Mouse (Mus musculus): ENCODE data around the gene Rbm42.

The Rbm42 gene

DNA sequence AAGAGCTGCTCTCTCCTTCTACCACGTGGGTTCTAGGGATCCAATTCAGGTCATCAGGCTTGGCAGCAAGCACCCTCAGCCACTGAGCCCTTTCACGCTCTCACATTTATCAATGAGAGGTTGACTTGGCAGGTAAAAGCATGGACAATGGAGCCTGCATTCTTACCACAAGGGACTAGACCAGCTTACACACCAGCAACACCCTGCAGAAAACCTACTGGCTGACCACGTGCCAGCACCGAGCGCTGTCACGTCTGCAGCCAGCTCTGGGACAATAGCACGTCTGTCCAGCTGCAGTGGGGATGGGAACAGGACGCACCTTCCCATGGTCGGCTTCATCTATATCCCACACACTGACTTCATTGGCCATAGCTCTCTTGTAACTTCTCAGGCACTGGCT is 31.5 kb downstream of the Rbm42 start:
- in situ Hi-C loops (cut with MboI, MseI): loop anchor here (5.0 kb wide), 1 partner anchor 126 kb away; the partner anchor contains the start of gene Prodh2

DNA sequence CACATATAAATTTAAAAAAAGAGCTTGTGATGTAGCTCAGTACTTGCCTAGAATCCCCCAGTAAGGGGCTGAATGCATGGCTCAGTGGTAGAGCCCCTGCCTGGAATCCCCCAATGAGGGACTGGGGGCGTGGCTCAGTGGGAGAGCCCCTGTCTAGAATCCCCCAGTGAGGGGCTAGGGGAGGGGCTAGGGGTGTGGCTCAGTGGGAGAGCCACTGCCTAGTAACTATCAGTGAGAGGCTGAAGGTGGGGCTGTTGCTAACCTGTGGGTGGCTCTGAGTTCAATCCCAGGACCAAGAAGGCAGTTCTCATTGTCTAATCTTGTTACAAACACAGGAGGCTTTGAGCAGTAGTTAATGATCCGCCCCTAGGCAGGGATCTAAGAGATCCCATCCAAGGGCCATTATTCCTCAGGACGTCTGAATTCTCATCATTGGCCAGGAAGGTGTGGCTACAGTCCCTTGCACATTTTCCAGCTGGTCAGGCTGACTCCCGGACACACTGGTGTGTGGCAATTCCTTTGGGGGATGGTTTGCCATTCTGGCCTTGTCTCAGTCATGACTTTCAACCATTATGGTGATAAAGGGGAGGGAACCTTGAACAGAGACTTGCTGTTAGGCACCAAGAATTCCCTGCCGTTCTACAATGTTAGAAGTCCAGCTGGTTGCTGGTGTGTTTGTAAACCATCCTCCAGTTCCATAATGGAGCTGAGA is 34.9 kb downstream of the Rbm42 start:
- in situ Hi-C loops (cut with MboI, MseI): loop anchor here (5.0 kb wide), 1 partner anchor 123 kb away; the partner anchor contains the start of gene Prodh2

DNA sequence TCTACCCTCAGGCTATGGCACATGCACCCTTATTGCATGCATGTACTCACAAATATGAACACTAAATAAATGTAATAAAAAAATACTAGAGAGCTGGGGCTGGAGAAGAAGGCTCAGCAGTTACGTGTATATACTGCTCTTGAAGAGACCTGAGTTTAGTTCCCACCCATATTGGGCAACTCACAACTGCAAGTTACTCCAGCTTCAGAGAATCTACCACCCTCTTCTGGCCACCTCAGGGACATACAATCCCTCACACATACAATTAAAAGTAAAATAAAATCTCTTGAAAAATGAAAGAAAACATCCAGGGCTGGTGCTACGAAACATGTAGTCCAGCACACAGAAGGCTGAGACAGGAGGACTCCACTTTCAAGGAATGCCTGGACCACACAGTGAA is 35.7 kb downstream of the Rbm42 start:
- in situ Hi-C loops (cut with MboI, MseI): no loop called here

DNA sequence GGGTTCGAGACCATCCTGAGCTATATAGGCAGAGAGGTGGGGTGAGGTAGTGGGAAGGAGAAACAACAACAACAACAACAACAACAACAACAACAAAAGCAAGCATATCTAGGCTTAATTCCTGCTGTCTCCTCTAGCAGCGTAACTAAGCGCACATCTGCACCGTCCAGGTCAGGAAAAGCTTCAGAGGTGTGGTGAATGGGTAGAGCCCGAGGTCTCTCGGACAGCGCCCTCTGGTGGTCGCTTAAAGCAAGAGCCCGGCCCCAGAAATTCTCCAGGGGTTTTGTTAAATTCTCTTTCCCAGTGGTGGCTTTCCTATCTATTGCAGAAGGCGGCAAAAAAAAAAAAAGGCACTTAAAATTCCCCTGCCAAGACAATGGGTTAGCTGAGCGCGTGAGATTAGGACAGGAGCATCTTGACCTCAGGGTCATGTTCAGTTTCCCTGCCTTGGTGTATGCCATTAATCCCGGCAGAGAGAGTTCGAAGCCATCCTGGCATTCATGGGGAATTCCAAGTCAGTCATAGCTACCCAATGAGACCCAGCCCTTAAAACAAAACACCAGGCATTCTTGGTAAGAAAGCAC is 36.5 kb downstream of the Rbm42 start:
- in situ Hi-C loops (cut with MboI, MseI): no loop called here

DNA sequence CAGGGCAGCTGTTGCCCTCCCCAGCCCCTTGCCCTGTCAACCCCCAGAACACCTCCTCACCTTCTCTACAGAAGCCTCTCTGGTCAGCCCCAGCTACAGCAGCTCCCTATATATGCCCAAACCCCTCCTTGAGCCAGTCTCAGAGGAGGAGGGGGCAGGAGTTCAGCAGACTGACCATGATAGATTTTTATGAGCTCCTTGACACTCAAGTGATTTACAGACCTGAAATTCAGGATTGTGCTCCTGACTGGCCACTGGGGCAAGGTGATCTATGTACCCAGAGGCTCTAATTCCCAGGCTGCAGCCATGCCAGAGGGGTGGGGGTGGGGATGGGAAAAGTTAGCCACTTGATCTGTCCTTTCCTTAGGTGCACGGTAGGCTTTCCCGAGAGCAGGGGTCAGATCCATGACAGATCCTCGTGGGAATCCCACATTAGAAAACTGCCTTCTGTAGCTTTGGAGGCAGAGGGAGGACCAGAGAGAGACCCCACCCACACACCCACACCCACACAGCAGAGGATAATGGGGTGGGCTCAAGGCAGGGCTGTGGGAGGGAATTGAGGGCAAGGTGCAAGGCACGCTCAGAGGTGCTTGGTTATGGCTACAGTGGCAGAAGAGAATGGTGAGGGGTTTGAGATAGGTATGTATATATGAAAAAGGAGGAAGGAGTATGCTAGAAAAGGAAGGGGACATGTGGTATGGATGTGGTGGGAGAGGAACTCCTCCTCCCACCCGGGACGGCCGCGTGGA is 37.3 kb downstream of the Rbm42 start, which contains the start of gene Upk1a:
Upk1a (minus strand) TSS at position 194 of the 749 bp plus-strand sequence.
- in situ Hi-C loops (cut with MboI, MseI): no loop called here

DNA sequence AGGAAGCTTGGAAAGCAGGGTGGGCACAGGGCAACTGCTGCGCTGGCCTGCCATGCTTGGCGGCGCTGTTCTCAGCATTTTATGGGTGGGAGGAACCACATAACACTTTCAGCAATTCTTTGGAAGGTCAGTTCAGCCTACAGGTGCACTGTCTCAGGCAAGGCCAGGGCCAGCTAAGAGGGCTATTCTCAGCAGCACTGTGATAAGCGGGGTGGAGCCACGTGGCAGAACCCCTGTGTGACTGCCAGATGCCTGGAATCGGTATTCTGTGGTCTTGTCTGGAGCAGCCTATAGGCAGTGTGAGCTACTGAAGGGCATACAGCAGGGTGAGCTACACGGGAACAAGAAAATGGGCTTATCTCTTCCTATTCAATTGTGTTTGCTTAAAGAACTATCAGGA is 40.1 kb downstream of the Rbm42 start:
- in situ Hi-C loops (cut with MboI, MseI): no loop called here

DNA sequence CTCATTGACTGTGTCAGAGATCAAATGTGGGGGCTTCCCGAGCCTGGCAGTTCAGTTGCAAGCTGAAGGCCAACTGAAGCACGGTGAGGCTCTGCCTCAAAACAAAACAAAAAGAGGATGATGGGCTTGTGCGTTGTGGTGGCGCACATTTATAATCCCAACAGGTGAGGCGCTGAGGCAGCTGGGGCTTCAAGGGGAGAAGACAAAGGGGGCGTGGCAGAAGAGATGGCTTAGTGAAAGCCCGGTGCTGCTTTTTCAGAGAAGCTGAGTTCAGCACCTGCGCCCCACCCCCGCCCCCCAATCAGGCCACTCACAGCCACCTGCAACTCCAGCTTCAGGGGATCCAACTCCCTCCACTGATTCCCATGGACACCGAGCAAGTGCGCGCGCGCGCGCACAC is 41.6 kb downstream of the Rbm42 start:
- in situ Hi-C loops (cut with MboI, MseI): no loop called here

DNA sequence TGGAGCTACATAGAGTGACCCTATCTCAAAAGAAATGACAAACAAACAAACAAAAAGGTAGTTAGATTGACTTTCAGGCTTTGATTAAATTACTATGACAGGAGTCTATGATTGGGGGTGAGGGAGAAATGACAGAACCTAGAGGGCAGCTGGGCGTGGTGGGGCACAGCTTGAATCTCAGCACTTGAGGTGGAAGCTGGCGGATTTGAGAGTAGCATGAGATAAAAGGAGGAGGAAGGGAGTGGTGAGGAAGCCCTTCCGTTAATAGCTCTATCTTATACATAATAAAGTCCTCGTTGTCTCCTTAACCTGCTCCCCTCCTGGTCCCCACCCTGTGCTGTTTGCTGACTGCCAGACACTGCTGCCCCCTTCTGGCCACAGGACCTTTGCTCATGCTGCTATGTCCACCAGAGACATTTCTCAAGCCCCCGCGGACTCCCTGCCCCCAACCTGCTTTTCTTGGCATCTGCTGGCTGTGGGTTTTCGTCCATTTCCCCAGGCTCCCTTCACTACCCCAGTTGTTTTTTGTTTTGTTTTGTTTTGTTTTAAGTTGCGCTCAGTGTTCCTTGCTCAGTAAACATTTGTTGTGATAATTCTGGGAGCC is 42.3 kb downstream of the Rbm42 start:
- in situ Hi-C loops (cut with MboI, MseI): no loop called here

DNA sequence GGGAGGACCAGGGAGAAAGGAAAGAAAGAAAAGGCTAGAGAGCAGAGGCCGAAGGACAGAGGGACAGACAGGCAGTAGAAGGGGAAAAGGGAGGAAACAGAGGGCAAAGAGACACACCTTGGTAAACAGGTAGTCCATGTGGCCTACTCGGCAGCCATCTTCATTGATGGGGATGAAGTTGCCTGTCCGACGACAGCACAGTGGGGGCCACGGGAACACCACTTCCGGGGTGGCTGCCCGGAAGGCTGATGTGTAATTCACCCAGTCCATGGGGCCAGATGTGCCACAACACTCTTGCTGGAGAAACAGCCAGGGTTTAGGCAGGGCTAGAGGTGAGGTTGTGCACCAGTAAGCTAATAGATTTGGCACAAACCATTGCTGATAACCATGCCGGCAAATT is 45.2 kb downstream of the Rbm42 start:
- in situ Hi-C loops (cut with MboI, MseI): no loop called here

DNA sequence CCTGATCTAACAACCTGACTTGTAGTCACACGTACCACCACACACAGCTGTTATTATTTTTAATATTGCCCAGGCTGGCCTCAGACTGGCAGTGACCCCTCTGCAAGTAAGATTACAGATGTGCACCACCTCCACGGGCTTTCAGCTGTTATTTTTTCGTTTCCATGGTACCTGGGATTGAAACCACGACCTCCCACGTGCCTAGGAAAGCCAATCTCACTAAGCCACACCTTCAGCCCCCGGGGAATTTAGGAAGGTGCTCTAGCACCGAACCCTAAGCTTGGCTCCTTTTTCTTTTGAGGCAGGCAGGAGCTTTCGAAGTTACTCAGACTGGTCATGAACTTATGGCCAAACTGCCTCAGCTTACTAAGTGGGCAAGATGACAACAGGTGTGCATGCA is 45.7 kb downstream of the Rbm42 start:
- in situ Hi-C loops (cut with MboI, MseI): no loop called here

DNA sequence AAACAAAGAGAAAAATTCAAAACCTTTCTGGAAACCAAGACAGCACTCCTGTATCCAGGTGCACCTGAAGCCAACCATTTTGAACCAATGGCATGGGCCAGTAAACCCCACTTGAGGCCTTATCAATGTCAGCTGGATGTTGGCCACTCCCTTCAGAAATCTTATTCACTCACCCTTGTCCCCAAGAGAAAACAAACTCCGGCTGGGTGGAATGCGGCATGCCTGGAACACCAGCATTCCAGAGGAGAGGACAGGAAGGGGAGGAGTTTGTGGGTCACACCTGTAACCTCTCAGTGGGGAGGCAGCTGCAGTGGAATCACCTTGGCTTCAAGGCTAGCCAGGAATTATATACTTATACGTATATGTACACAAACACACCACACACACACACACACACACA is 47.5 kb downstream of the Rbm42 start:
- in situ Hi-C loops (cut with MboI, MseI): no loop called here

DNA sequence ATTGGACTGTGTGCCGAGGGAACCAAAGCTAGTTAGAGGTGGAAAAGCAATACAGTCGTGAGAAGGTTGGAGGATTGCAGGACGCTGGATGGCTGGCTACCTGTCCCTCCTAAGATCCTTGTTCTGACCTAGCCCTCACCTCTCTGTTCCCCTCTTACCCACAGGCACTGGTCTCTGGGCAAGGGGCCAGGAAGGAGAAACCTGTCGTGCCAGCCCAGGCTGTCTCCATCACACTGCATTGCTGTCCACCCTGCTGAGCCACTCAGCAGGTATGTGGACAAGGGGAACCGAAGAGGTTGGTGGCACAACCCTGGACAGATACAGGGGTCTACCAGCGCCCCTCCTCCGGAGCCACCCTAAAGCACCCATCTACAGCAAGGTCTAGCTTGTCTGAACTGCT is 49.5 kb downstream of the Rbm42 start:
- in situ Hi-C loops (cut with MboI, MseI): no loop called here

DNA sequence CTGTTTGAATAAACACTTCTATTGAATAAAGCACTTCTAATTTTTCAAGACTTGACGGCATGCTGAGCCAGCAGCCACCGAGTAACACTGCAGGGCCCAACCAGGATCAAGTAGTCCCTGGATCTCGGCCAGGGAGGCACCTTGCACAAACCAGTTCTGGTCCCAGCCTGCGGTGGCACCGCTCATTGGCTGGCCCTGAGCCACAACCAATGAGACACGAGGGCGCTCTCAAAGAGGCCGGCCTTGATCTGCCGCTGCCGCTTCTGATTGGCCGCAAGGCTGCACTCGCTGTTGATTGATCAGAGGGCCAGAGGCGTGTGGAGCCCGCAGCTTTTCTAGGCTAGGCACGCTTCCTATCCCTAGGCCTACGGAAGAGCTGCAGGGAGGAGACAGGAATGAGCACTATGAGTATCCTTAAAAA is 50.2 kb downstream of the Rbm42 start:
- in situ Hi-C loops (cut with MboI, MseI): loop anchor here (5.0 kb wide), 1 partner anchor 1793 kb away; the partner anchor contains the start of gene Hnrnpl

DNA sequence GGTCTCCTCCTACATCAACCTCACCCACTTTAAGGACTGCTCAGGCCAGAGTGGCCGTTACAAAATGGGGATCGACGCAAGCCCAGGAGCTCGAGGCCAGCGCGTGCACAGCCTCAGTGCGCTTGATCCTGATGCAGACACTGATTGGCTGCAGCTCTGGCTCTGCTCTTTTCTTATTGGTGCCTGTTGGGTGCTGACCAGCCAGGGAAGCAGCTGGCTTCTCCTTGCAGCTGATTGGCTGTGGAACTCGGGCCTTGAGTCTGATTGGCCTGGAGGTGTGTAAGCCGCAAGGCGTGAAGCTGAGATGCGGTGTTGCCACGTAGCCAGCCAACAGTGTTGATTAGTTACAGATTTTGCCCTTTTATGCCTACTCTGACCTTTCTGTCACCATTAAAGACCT is 51.3 kb downstream of the Rbm42 start, which contains the start of gene Zbtb32:
Zbtb32 (minus strand) TSS at position 124 of the 400 bp plus-strand sequence.
- in situ Hi-C loops (cut with MboI, MseI): loop anchor here (5.0 kb wide), 1 partner anchor 1791 kb away; the partner anchor contains the start of gene Hnrnpl

DNA sequence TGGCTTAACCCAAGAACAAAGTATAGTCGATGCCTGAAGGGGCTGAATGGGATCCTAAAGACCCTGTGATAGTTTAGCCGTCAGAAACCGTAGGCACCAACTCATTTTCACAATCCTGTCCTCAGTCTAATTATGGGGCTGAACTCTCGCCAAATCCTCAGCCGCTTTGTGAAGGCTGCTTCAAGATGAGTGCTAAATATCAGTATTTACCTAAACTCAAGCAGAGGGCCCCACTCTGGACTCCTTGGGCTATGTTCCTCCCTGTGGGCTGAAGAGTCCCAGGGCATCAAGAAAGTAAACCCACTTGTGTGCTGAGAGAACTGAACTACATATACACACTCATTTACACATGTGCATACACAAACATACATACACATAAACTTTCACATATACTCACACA is 53.3 kb downstream of the Rbm42 start:
- in situ Hi-C loops (cut with MboI, MseI): loop anchor here (5.0 kb wide), 1 partner anchor 1790 kb away; the partner anchor contains the start of gene Hnrnpl

DNA sequence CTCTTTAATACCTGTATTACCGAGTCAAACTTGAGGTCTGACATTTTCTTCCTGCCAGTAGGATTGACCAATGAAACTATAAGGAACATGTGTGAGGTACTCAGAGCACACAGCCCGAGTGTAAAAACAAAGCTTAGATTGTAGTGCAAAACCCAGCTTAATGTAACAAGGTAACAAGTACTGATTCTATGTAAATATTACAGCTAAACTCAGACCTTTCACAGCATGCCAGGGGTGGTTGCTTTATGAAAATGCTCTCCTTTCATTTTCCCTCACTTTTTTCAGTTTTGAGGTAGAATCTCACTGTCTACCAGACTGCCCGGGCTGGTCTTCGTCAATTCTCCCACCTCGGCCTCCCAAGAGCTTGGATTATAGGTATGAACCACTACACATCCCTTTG is 54.0 kb downstream of the Rbm42 start:
- in situ Hi-C loops (cut with MboI, MseI): loop anchor here (5.0 kb wide), 1 partner anchor 1789 kb away; the partner anchor contains the start of gene Hnrnpl

DNA sequence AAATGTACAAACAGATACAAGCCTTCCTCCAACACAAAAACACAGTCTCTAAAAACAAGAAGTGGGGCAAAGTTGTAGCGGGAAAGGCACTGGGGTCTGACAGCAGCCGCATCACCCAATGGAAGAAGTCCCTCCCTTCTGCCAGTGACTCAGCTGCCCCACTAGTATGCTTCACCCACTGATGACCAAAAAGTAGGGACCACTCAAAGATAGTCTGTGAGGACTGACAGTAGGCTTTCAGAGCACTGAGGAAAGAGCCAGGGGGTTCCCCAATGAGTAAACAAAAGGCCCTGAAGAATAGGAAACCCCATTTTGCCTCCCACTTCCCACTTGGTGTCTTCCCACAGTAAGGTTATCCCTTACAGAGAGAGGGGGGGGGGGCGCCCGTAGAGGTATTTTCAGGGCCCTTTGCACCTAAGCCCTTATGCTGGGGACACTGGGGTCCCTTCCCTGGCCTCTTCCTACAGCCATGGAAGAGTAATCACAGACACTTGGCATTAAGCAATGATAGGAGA is 55.5 kb downstream of the Rbm42 start:
- in situ Hi-C loops (cut with MboI, MseI): loop anchor here (5.0 kb wide), 1 partner anchor 1787 kb away; the partner anchor contains the start of gene Hnrnpl

DNA sequence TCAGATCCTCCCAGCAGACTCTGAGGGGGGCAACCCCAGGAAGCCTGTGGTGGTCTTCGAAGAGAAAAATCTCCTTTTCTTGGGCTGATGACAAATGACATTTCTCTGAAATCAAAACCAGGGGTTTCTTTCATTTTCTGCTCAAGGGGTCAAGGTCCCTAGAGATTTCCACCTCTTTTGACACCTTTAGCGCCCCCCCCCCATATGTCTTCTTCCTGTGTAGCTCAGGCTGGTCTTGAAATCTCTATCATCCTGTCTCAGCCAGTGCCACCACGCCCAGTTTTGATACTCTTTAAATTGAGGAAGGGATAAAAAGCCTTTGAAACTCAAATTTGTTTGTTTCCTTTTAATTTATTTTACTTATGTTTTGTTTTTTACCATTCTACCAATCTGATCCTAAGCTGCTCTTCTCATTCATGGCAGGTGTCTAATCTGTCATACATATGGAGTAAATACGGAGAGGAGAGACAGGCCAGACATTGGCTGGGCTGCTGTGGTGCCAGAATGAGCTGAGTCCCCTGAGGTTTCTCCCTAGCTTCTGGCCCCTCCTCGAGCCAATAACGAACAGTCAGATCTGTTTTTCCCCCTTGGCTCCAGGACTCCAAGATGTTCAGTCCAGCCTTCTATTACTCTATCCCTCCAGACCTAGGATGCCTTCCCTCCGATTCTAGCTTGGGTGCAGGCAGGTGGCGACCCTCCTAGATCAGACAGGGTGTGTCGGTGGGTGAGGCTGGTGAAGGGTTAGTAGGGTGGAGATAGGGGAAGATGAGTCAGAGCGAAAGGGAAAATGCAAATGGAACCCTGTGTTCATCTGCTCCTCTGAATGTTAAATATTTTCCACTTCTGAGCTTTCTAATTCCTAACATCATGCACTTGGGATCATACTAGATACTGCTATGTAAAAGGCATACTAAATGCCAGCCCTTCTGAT is 56.3 kb downstream of the Rbm42 start:
- in situ Hi-C loops (cut with MboI, MseI): no loop called here

DNA sequence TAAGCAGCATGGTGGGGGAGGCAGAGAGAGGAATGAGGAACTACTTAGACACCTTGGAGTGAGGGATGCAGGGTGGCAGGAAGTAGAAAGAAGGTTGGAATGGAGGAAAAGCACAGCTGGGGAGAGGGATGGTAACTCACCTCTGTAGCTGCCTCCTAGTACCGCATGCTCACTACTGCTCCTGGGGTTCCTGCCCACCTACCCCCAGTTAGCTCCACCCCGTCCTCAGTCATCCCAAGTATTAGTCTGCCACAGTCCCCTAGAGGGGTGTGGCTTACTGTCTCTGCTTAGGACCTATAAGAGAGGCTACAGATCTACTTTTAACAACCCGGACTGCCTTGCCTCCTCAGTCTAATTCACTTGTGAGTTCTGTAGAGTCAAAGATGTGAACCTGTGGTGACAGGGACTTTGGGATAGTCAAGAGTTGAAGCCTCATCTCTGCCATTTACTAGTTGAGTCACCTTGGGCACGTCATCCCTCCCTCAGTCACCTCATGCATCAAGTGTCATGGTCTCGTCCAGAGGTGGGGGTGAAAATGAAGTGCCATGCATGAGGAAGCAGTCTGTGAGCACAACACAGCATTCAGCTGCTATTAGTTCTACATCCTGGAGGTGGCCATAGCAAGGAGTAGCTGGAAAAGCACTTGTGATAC is 57.2 kb downstream of the Rbm42 start:
- in situ Hi-C loops (cut with MboI, MseI): no loop called here

DNA sequence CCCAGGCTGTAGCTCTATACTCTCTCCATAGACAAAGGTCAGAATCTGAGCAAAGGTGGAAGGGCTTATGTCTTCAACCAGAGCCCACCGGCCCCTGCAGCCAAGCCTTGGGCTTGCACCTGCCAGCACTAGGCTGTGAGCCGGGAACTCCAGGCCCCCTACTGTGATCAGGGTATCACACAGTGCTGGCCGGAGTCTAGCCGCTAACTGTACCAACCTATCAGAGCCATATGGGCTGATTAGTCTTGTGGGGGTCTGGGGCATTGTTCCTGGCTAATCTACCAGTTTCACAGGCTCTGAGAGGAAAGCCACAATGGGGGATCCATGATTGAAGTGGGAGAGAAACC is 58.5 kb downstream of the Rbm42 start:
- in situ Hi-C loops (cut with MboI, MseI): no loop called here
